Mouse (Mus musculus) lung, embryonic 16.5 days (tissue): ENCODE results near the gene Tm7sf2. TPM values are rescaled to one million over a fixed set of nuclear protein-coding genes. Genes with fewer than 3 reads are reported as not detected.

Experiments
- ATAC-seq: fragments of 200-750 bp; cut with Nextera tagmentation; 2 replicates; pipeline ENCODE4 v1.8.0; 2017; ENCODE audit warnings: low read depth, mild to moderate bottlenecking, moderate library complexity
- H3K27ac ChIP-seq: fragments of 300-500 bp; sonication (generic); 2 replicates; pipeline ENCODE4 v1.5.1; 2014; ENCODE audit warnings: mild to moderate bottlenecking, control low read depth, low read length
- H3K27me3 ChIP-seq: fragments of 300-500 bp; sonication (generic); 2 replicates; pipeline ENCODE4 v1.6.1; 2014; ENCODE audit warnings: low read depth, low read length, mixed read lengths; ENCODE audit not compliant: control insufficient read depth, insufficient read depth
- H3K36me3 ChIP-seq: fragments of 300-500 bp; sonication (generic); 2 replicates; pipeline ENCODE4 v1.6.1; 2014; ENCODE audit warnings: low read length; ENCODE audit not compliant: control insufficient read depth, insufficient read depth
- H3K4me1 ChIP-seq: fragments of 300-500 bp; sonication (generic); replicated peaks from 2 replicates; pipeline ENCODE4 v1.6.1; 2014; ENCODE audit warnings: low read length, mixed read lengths; ENCODE audit not compliant: control insufficient read depth, insufficient read depth
- H3K4me2 ChIP-seq: fragments of 300-500 bp; sonication (generic); 2 replicates; pipeline ENCODE4 v1.6.1; 2014; ENCODE audit warnings: low read depth, low read length, control low read depth
- H3K4me3 ChIP-seq: fragments of 300-500 bp; sonication (generic); 2 replicates; pipeline ENCODE4 v1.5.1; 2014; ENCODE audit warnings: mild to moderate bottlenecking, low read length, control low read depth
- H3K9ac ChIP-seq: fragments of 300-500 bp; sonication (generic); 2 replicates; pipeline ENCODE4 v1.6.1; 2014; ENCODE audit warnings: low read length, control low read depth
- H3K9me3 ChIP-seq: fragments of 300-500 bp; sonication (generic); 2 replicates; pipeline ENCODE4 v1.6.1; 2016; ENCODE audit warnings: low read length; ENCODE audit not compliant: control insufficient read depth
- WGBS: fragments of 180-500 bp; shearing (Covaris S2); extraction: QIAGEN DNeasy Blood & Tissue Kit; methylation state at CpG from one replicate; pipeline ENCODE4 v1.1.7; 2014; 5-methylcytosine and 5-hydroxymethylcytosine counted together
- microRNA-seq: library from miRNA; unstranded; fragments of <30 nt; microRNA quantifications from one replicate; pipeline ENCODE4, GENCODE M21; 2016
- polyA plus RNA-seq: library from polyadenylated mRNA; unstranded; fragments of >200 nt; fragmentation: Nextera tagmentation; extraction: Ambion mirVana; gene quantifications from 2 replicates; pipeline ENCODE4 v1.2.1, GENCODE M21; 2015

The Tm7sf2 gene
- polyA plus RNA-seq, 1 experiment from 2014 or later: 12.1 TPM

DNA sequence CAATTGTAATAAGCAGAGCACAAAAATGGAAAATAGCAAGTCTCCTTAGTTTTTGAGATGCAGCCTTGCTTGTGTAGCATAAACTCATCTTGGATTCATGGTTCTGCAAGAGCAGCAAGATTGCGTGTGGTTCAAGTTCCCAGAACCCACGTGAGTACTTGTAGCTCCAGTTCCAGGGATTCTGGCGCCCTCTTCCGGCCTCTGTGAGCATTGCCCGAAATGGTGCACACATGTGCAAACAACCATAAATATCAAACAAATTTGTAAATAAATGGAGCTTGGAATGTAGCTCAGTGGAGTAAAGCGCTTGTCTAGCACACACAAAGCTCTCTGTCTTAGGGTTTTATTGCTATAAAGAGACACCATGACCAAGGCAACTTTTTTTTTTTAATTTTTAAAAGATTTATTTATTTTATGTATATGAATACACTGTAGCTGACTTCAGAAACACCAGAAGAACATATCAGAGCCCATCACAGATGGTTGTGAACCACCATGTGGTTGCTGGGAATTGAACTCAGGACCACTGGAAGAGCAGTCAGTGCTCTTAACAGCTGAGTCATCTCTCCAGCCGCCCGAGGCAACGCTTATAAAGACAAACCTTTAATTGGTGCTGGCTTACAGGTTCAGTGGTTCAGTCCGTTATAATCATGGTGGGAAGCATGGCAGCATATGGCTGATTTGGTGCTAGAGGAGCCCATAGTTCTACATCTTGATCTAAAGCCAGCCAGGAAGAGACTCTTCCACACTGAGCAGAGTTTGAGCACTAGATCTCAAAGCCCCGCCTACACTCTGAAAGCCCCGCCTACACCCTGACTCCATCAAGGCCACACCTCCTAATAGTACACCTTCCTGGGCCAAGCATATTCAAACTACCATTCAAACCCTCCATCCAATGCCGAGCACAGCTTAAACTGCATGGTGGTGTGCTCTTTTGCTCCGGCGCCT lies 49.8 kb downstream of the Tm7sf2 start:
- WGBS: 27% methylated on average over 15 of the region's 15 CpGs
- no peaks in the 10 kb centered on the region for H3K9me3 ChIP-seq
- H3K36me3 ChIP-seq: no peaks in the 10 kb centered on the region
- H3K4me2 ChIP-seq: no peak overlapping the region
- ATAC-seq: no peak
- H3K4me1 ChIP-seq: peaks cover 11% of the 10 kb centered on the region
- no peak overlapping the region for H3K9ac ChIP-seq
- H3K27ac ChIP-seq: no peak overlapping the region
- no peaks in the 10 kb centered on the region; the same call in 1 of the 2 replicates for H3K27me3 ChIP-seq
- no peak overlapping the region for H3K4me3 ChIP-seq

- peaks cover 11% of the 10 kb centered on the region for H3K4me1 ChIP-seq
- ATAC-seq: no peak
- H3K4me2 ChIP-seq: no peak overlapping the region
- no peak overlapping the region for H3K27ac ChIP-seq
- WGBS: 55% methylated on average over 7 of the region's 7 CpGs
- no peaks in the 10 kb centered on the region for H3K36me3 ChIP-seq
- no peak overlapping the region for H3K9ac ChIP-seq
- no peaks in the 10 kb centered on the region; the same call in 1 of the 2 replicates for H3K27me3 ChIP-seq
- no peak overlapping the region for H3K4me3 ChIP-seq
- no peaks in the 10 kb centered on the region for H3K9me3 ChIP-seq
Observed at GRCm38 (mm10) chr19:6016532-6016931, 51.6 kb downstream of the Tm7sf2 start.

GRCm38 (mm10) chr19:6015511-6016315 lies 52.5 kb downstream of the Tm7sf2 start, which contains the start of gene Capn1:
TSS of gene Capn1 (minus strand) at chr19:6015897.
- 3% methylated on average over 39 of the region's 40 CpGs for WGBS
- ATAC-seq: peak; percentile 87
- no peaks in the 10 kb centered on the region for H3K9me3 ChIP-seq
- peak within 1 kb of the TSS; percentile 61 for H3K4me3 ChIP-seq
- H3K27me3 ChIP-seq: no peaks in the 10 kb centered on the region; the same call in 1 of the 2 replicates
- peak within 1 kb of the TSS; percentile 91 for H3K4me2 ChIP-seq
- H3K4me1 ChIP-seq: peaks cover 11% of the 10 kb centered on the region
- H3K27ac ChIP-seq: peak within 1 kb of the TSS; percentile 50
- H3K9ac ChIP-seq: peak within 1 kb of the TSS; percentile 72
- no peaks in the 10 kb centered on the region for H3K36me3 ChIP-seq

- Histone ChIP-seq H3K27ac (peak overlapping the region; percentile 50), H3K4me3 (peak overlapping the region; percentile 61), H3K4me2 (peak overlapping the region; percentile 91), H3K9ac (peak overlapping the region; percentile 72), H3K4me1 (peaks cover 11% of the 10 kb centered on the region), H3K27me3 (no peaks in the 10 kb centered on the region; the same call in 1 of the 2 replicates), H3K9me3 (no peaks in the 10 kb centered on the region), H3K36me3 (no peaks in the 10 kb centered on the region)
- WGBS: 1% methylated on average over 17 of the region's 18 CpGs
- ATAC-seq: peak; percentile 87
Observed at GRCm38 (mm10) chr19:6014991-6015510, 53.1 kb downstream of the Tm7sf2 start.

GRCm38 (mm10) chr19:6013691-6014090 lies 54.5 kb downstream of the Tm7sf2 start:
- Histone ChIP-seq H3K27ac (no peak overlapping the region), H3K4me2 (no peak overlapping the region), H3K4me3 (no peak overlapping the region), H3K36me3 (no peaks in the 10 kb centered on the region), H3K4me1 (peaks cover 11% of the 10 kb centered on the region), H3K27me3 (no peaks in the 10 kb centered on the region; the same call in 1 of the 2 replicates), H3K9me3 (no peaks in the 10 kb centered on the region), H3K9ac (no peak overlapping the region)
- 91% methylated on average over 10 of the region's 10 CpGs for WGBS
- ATAC-seq: no peak

Small RNA genes lying within 50 kb of the gene (microRNA-seq; reads per million reads assigned to microRNA genes)
- not detected for gene Mir6988

Other genes starting within 250 kb of the Tm7sf2 start
- 56.4 and 61.1 TPM in 2 replicates for gene Frmd8, start 193.1 kb downstream of the Tm7sf2 start, polyA plus RNA-seq
- gene Slc25a45, start 190.6 kb downstream of the Tm7sf2 start, polyA plus RNA-seq: 5.7 and 6.2 TPM in 2 replicates
- gene Tigd3, start 174.2 kb downstream of the Tm7sf2 start, polyA plus RNA-seq: 2.5 and 3.2 TPM in 2 replicates
- gene Dpf2, start 155.4 kb downstream of the Tm7sf2 start, polyA plus RNA-seq: 155 TPM in 2 replicates
- gene Cdc42ep2, start 143.6 kb downstream of the Tm7sf2 start, polyA plus RNA-seq: 15.6 and 17.1 TPM in 2 replicates
- gene Pola2, start 104.2 kb downstream of the Tm7sf2 start, polyA plus RNA-seq: 64.2 and 70.0 TPM in 2 replicates
- gene Slc22a20, start 82.2 kb downstream of the Tm7sf2 start, polyA plus RNA-seq: not detected in 2 replicates
- 12.3 and 12.8 TPM in 2 replicates for gene Capn1, start 52.5 kb downstream of the Tm7sf2 start, polyA plus RNA-seq
- gene Syvn1, start 21.8 kb downstream of the Tm7sf2 start, polyA plus RNA-seq: 27.7 and 31.7 TPM in 2 replicates
- 72.9 and 74.6 TPM in 2 replicates for gene Mrpl49, start 10.6 kb downstream of the Tm7sf2 start, polyA plus RNA-seq
- 757 and 774 TPM in 2 replicates for gene Fau, start 10.5 kb downstream of the Tm7sf2 start, polyA plus RNA-seq
- 26.2 and 28.6 TPM in 2 replicates for gene Znhit2, start 7.2 kb downstream of the Tm7sf2 start, polyA plus RNA-seq
- 67.4 and 77.5 TPM in 2 replicates for gene Vps51, start 8.9 kb upstream of the Tm7sf2 start, polyA plus RNA-seq
- gene Tmem262, start 11.7 kb upstream of the Tm7sf2 start, polyA plus RNA-seq: not detected in 2 replicates
- 1.4 and 1.5 TPM in 2 replicates for gene Gm28374, start 13.9 kb upstream of the Tm7sf2 start, polyA plus RNA-seq
- gene Zfpl1, start 16.6 kb upstream of the Tm7sf2 start, polyA plus RNA-seq: 69.1 and 71.8 TPM in 2 replicates
- 40.5 and 42.8 TPM in 2 replicates for gene Cdca5, start 16.6 kb upstream of the Tm7sf2 start, polyA plus RNA-seq
- not detected in 2 replicates for gene AC131692.1, start 26.0 kb upstream of the Tm7sf2 start, polyA plus RNA-seq
- gene Naaladl1, start 37.4 kb upstream of the Tm7sf2 start, polyA plus RNA-seq: 0.29 and 0.94 TPM in 2 replicates
- gene Sac3d1, start 50.3 kb upstream of the Tm7sf2 start, polyA plus RNA-seq: 32.5 and 36.4 TPM in 2 replicates
- gene Snx15, start 59.9 kb upstream of the Tm7sf2 start, polyA plus RNA-seq: 33.4 and 35.1 TPM in 2 replicates
- gene Batf2, start 72.6 kb upstream of the Tm7sf2 start, polyA plus RNA-seq: 0.31 and 0.96 TPM in 2 replicates
- gene Arl2, start 73.2 kb upstream of the Tm7sf2 start, polyA plus RNA-seq: 95.2 and 95.7 TPM in 2 replicates
- gene Majin, start 116.0 kb upstream of the Tm7sf2 start, polyA plus RNA-seq: not detected in 2 replicates
- 0.63 and 0.88 TPM in 2 replicates for gene Gpha2, start 158.0 kb upstream of the Tm7sf2 start, polyA plus RNA-seq
- 17.8 and 20.2 TPM in 2 replicates for gene Ppp2r5b, start 167.5 kb upstream of the Tm7sf2 start, polyA plus RNA-seq
- 10.3 and 12.6 TPM in 2 replicates for gene Atg2a, start 173.3 kb upstream of the Tm7sf2 start, polyA plus RNA-seq
- gene Ehd1, start 208.4 kb upstream of the Tm7sf2 start, polyA plus RNA-seq: 77.9 and 81.6 TPM in 2 replicates
- gene Cdc42bpg, start 238.1 kb upstream of the Tm7sf2 start, polyA plus RNA-seq: 1.1 and 1.7 TPM in 2 replicates